30 mouse cellular contexts compared by ENCODE assay signal in genomic region chr5:91297068-91297467, GRCm38 (mm10).
DNase-seq lines count a peak whose midpoint lies in the region; ATAC-seq and TF ChIP-seq lines count a peak whose summit lies in the region.
"Had no signal": no experiment of that assay in that cellular context is flagged by ENCODE, and none has a peak within 500 bp of the region (broad histone marks: within the 10 kb centered on the region; RNA-seq: fewer than 3 reads in every experiment).

No protein-coding gene starts in this region.

- H3K4me2 ChIP-seq in forebrain, postnatal 0 days (ENCODE audit: low read depth), result no peak overlapping the region
- H3K4me2 ChIP-seq: embryonic facial prominence, embryonic 15.5 days; forebrain, embryonic 12.5 days; heart, embryonic 15.5 days; hindbrain, embryonic 12.5 days; intestine, embryonic 15.5 days had no signal

- no peak overlapping the region for H3K4me3 ChIP-seq in forebrain, postnatal 0 days (ENCODE audit: low read depth, low read length)
- H3K4me3 ChIP-seq: embryonic facial prominence, embryonic 10.5 days; embryonic facial prominence, embryonic 15.5 days; forebrain, embryonic 12.5 days; heart, embryonic 10.5 days; heart, embryonic 15.5 days; hindbrain, embryonic 12.5 days; intestine, embryonic 15.5 days; left cerebral cortex, adult 2 months had no signal

- in situ Hi-C loops in Patski (cut with MboI; ENCODE audit: low pct_unique_long_range_greater_than_20kb), result no loop called here

- CTCF ChIA-PET in Patski (lab: Charles Lee), result interaction anchor here (2.5 kb wide), 1 partner anchor 11 kb away, joined by 11 read pairs; no protein-coding TSS in a partner anchor

- no peak overlapping the region for H3K27ac ChIP-seq in forebrain, postnatal 0 days (ENCODE audit: low read depth, low read length)
- H3K27ac ChIP-seq: embryonic facial prominence, embryonic 10.5 days; embryonic facial prominence, embryonic 15.5 days; forebrain, embryonic 12.5 days; heart, embryonic 10.5 days; heart, embryonic 15.5 days; hindbrain, embryonic 12.5 days; hindbrain, postnatal 0 days; intestine, embryonic 15.5 days; left cerebral cortex, adult 2 months; liver, embryonic 14.5 days had no signal

- no peak for ATAC-seq in Patski
- no peak for ATAC-seq in forebrain, postnatal 0 days
- ATAC-seq: CD4-positive, CD25-positive, alpha-beta regulatory T cell, adult 4 months; hindbrain, postnatal 0 days; intestine, embryonic 15.5 days had no signal

- POLR2A ChIA-PET in Patski (lab: Charles Lee), result interaction anchor here (0.5 kb wide), 1 partner anchor 51 kb away, joined by 8 read pairs; no protein-coding TSS in a partner anchor

- no peak for TF ChIP-seq CTCF in Patski (IDR thresholded peaks at IDR 0.05)
- no peak for TF ChIP-seq CTCF in forebrain, postnatal 0 days (IDR thresholded peaks at IDR 0.05; ENCODE audit: low read depth)

- no peaks in the 10 kb centered on the region for H3K27me3 ChIP-seq in Patski
- H3K27me3 ChIP-seq in forebrain, postnatal 0 days (ENCODE audit: insufficient read depth, low read length), result no peaks in the 10 kb centered on the region
- H3K27me3 ChIP-seq: embryonic facial prominence, embryonic 15.5 days; forebrain, embryonic 12.5 days; heart, embryonic 15.5 days; hindbrain, embryonic 12.5 days; intestine, embryonic 15.5 days had no signal

- 65% methylated on average over 2 of the region's 2 CpGs for WGBS in forebrain, postnatal 0 days

- H3K9ac ChIP-seq in forebrain, postnatal 0 days, result no peak overlapping the region
- H3K9ac ChIP-seq: embryonic facial prominence, embryonic 15.5 days; forebrain, embryonic 12.5 days; heart, embryonic 15.5 days; hindbrain, embryonic 12.5 days; intestine, embryonic 15.5 days; liver, embryonic 14.5 days had no signal

- no peaks in the 10 kb centered on the region for H3K4me1 ChIP-seq in forebrain, postnatal 0 days (ENCODE audit: insufficient read depth)
- H3K4me1 ChIP-seq: embryonic facial prominence, embryonic 10.5 days; embryonic facial prominence, embryonic 15.5 days; forebrain, embryonic 12.5 days; heart, embryonic 10.5 days; heart, embryonic 15.5 days; hindbrain, embryonic 12.5 days; intestine, embryonic 15.5 days had no signal

- no peaks in the 10 kb centered on the region for H3K9me3 ChIP-seq in forebrain, postnatal 0 days (ENCODE audit: low read length)
- H3K9me3 ChIP-seq: embryonic facial prominence, embryonic 10.5 days; embryonic facial prominence, embryonic 15.5 days; forebrain, embryonic 12.5 days; heart, embryonic 10.5 days; heart, embryonic 15.5 days; hindbrain, embryonic 12.5 days; intestine, embryonic 15.5 days had no signal

- peak; percentile 54 for DNase-seq in adrenal gland, postnatal 25 days
- no peak for DNase-seq in adrenal gland, adult 18-20 months (ENCODE audit: low spot score in 2 of 2)
- DNase-seq in left cerebral cortex, postnatal 14 days (ENCODE audit: low spot score in 2 of 2), result peak; percentile 37 to 40
- DNase-seq in left cerebral cortex, postnatal 4 days, result no peak
- DNase-seq in 3T3-L1 (ENCODE audit: low read depth, low spot score) (peak; percentile 89), Patski (ENCODE audit: low read depth, low spot score) (peak; percentile 67)
- no peak for DNase-seq in lung, postnatal 14 days
- DNase-seq in forebrain, postnatal 0 days, result no peak
- DNase-seq: cerebellum, adult 8-10 months; cerebellum, postnatal 25 days; gastrocnemius, postnatal 25 days; heart, adult 11 months; kidney, adult 2 months; kidney, postnatal 36 days; liver; lung, adult 2 months; lung, postnatal 10 days; midbrain, embryonic 14.5 days; thymus, postnatal 14 days had no signal

- intact Hi-C loops in left cerebral cortex, postnatal 14 days (cut with DNase I), result no loop called here
- intact Hi-C loops in left cerebral cortex, postnatal 4 days (cut with DNase I), result no loop called here

- H3K36me3 ChIP-seq in forebrain, postnatal 0 days (ENCODE audit: insufficient read depth), result no peaks in the 10 kb centered on the region
- H3K36me3 ChIP-seq: embryonic facial prominence, embryonic 10.5 days; embryonic facial prominence, embryonic 15.5 days; forebrain, embryonic 12.5 days; heart, embryonic 10.5 days; heart, embryonic 15.5 days; hindbrain, embryonic 12.5 days; intestine, embryonic 15.5 days had no signal

Comparison
In these comparisons a context has a peak if more than half of its experiments do, and no peak if none do; other contexts are left out.
1. DNase-seq: peak in adrenal gland, postnatal 25 days (single experiment), left cerebral cortex, postnatal 14 days (2 of 2), 3T3-L1 (single experiment) and Patski (single experiment); none in adrenal gland, adult 18-20 months (0 of 2), left cerebral cortex, postnatal 4 days (single experiment), lung, postnatal 14 days (single experiment) and forebrain, postnatal 0 days (single experiment).